Mouse (Mus musculus): ENCODE measurements at regions not wholly inside any gene's neighbourhood (a gene's known extent, or its start where the extent isn't known, plus 50 kb on each side); places are given as distances from the start of the nearest gene placed in this dataset.

- Histone ChIP-seq H3K27ac (ENCODE audit: insufficient read depth, low read depth) (no peak overlapping the region), H3K4me3 (replicated peaks in 1 of 3; ENCODE audit: low read depth in 2 of 3, low read length in 2 of 3, poor library complexity in 1 of 3) (no peak overlapping the region), H3K27me3 (replicated peaks) (no peaks in the 10 kb centered on the region), H3K36me3 (replicated peaks in 1 of 2; ENCODE audit: control insufficient read depth in 1 of 2, insufficient read depth in 1 of 2, low read length in 1 of 2) (no peaks in the 10 kb centered on the region), H3K4me2 (ENCODE audit: insufficient read depth, low read depth, poor library complexity, severe bottlenecking) (no peak overlapping the region), H3K4me1 (ENCODE audit: control insufficient read depth in 1 of 2, insufficient read depth in 2 of 2) (no peaks in the 10 kb centered on the region), H3K9me3 (replicated peaks; ENCODE audit: low read length) (no peaks in the 10 kb centered on the region), H3K9ac (ENCODE audit: insufficient read depth, low read depth) (no peak overlapping the region), H3K79me2 (replicated peaks; ENCODE audit: control insufficient read depth, extremely low read depth, insufficient read depth, poor library complexity, severe bottlenecking) (no peaks in the 10 kb centered on the region)
- no peak for TF ChIP-seq USF2 (conservative IDR thresholded peaks at IDR 0.05; ENCODE audit: low read depth, low read length)
- TF ChIP-seq MEF2A (IDR thresholded peaks at IDR 0.05; ENCODE audit: borderline replicate concordance, low read depth, low read length), result no peak
- no peak for TF ChIP-seq HCFC1 (IDR thresholded peaks at IDR 0.05; ENCODE audit: low read depth, low read length)
- no peak for TF ChIP-seq PAX5 (IDR thresholded peaks at IDR 0.05; ENCODE audit: low read length)
- TF ChIP-seq CHD1 (IDR thresholded peaks at IDR 0.05; ENCODE audit: low read depth, low read length), result no peak
- no peak for TF ChIP-seq ELF1 (IDR thresholded peaks at IDR 0.05; ENCODE audit: low read depth, low read length)
- no peak for TF ChIP-seq NRF1 (IDR thresholded peaks at IDR 0.05; ENCODE audit: low read depth, low read length)
- TF ChIP-seq KAT2A (IDR thresholded peaks at IDR 0.05; ENCODE audit: insufficient replicate concordance, low read length), result no peak
- TF ChIP-seq E2F4 (IDR thresholded peaks at IDR 0.05; ENCODE audit: insufficient replicate concordance, low read depth, low read length), result no peak
- no peak for TF ChIP-seq TCF12 (IDR thresholded peaks at IDR 0.05; ENCODE audit: low read depth, low read length)
- no peak for TF ChIP-seq IRF4 (IDR thresholded peaks at IDR 0.05; ENCODE audit: low read depth, low read length)
- no peak for TF ChIP-seq ZC3H11A (IDR thresholded peaks at IDR 0.05; ENCODE audit: low read depth, low read length)
- TF ChIP-seq MAX (IDR thresholded peaks at IDR 0.05; ENCODE audit: low read length), result no peak
- no peak for DNase-seq (ENCODE audit: extremely low read depth)
- dilution Hi-C loops (cut with MboI; ENCODE audit: extremely low pct_ligation_motif_present, extremely low pct_unique_long_range_greater_than_20kb, low sequenced_read_pairs), result no loop called here
- in situ Hi-C loops (cut with MboI; ENCODE audit: low pct_ligation_motif_present, low pct_unique_long_range_greater_than_20kb, low sequenced_read_pairs), result loop anchor here (25.0 kb wide), 1 partner anchor 231 kb away; the partner anchor contains the start of gene Phlda1
Measured at GRCm38 (mm10) chr10:111743291-111743690, 229.2 kb upstream of the Krr1 start.

GRCm38 (mm10) chr10:111745116-111745515 is 227.3 kb upstream of the Krr1 start:
- no peak overlapping the region for H3K4me3 ChIP-seq (replicated peaks in 1 of 3; ENCODE audit: low read depth in 2 of 3, low read length in 2 of 3, poor library complexity in 1 of 3)
- H3K27ac ChIP-seq (ENCODE audit: insufficient read depth, low read depth), result no peak overlapping the region
- no peak for DNase-seq (ENCODE audit: extremely low read depth)
- in situ Hi-C loops (cut with MboI; ENCODE audit: low pct_ligation_motif_present, low pct_unique_long_range_greater_than_20kb, low sequenced_read_pairs) (loop anchor here (25.0 kb wide), 1 partner anchor 233 kb away; the partner anchor contains the start of gene Phlda1), dilution Hi-C loops (cut with MboI; ENCODE audit: extremely low pct_ligation_motif_present, extremely low pct_unique_long_range_greater_than_20kb, low sequenced_read_pairs) (no loop called here)
- TF ChIP-seq E2F4 (IDR thresholded peaks at IDR 0.05; ENCODE audit: insufficient replicate concordance, low read depth, low read length) (no peak), MAX (IDR thresholded peaks at IDR 0.05; ENCODE audit: low read length) (no peak), ZC3H11A (IDR thresholded peaks at IDR 0.05; ENCODE audit: low read depth, low read length) (no peak), KAT2A (IDR thresholded peaks at IDR 0.05; ENCODE audit: insufficient replicate concordance, low read length) (no peak), RAD21 (IDR thresholded peaks at IDR 0.05; ENCODE audit: low read depth, low read length) (no peak), MAZ (IDR thresholded peaks at IDR 0.05; ENCODE audit: low read depth, low read length) (no peak)
- H3K79me2 ChIP-seq (replicated peaks; ENCODE audit: control insufficient read depth, extremely low read depth, insufficient read depth, poor library complexity, severe bottlenecking), result no peaks in the 10 kb centered on the region
- no peaks in the 10 kb centered on the region for H3K27me3 ChIP-seq (replicated peaks)
- H3K9ac ChIP-seq (ENCODE audit: insufficient read depth, low read depth), result no peak overlapping the region
- no peaks in the 10 kb centered on the region for H3K36me3 ChIP-seq (replicated peaks in 1 of 2; ENCODE audit: control insufficient read depth in 1 of 2, insufficient read depth in 1 of 2, low read length in 1 of 2)
- no peaks in the 10 kb centered on the region for H3K9me3 ChIP-seq (replicated peaks; ENCODE audit: low read length)
- H3K4me2 ChIP-seq (ENCODE audit: insufficient read depth, low read depth, poor library complexity, severe bottlenecking), result no peak overlapping the region
- H3K4me1 ChIP-seq (ENCODE audit: control insufficient read depth in 1 of 2, insufficient read depth in 2 of 2), result peaks cover 0 to 4% of the 10 kb centered on the region in 2 experiments; a peak in 2 of 4 replicates
